Mouse (Mus musculus): ENCODE data around the gene Zbtb38.

Zbtb38 gene

GRCm38 (mm10) chr9:96758749-96759597 is 6.3 kb upstream of the Zbtb38 start:
- peak; percentile 96 for DNase-seq (ENCODE audit: low read depth, low spot score)

GRCm38 (mm10) chr9:96756638-96757435 is 4.2 kb upstream of the Zbtb38 start:
- DNase-seq (ENCODE audit: low read depth, low spot score), result no peak

DNA sequence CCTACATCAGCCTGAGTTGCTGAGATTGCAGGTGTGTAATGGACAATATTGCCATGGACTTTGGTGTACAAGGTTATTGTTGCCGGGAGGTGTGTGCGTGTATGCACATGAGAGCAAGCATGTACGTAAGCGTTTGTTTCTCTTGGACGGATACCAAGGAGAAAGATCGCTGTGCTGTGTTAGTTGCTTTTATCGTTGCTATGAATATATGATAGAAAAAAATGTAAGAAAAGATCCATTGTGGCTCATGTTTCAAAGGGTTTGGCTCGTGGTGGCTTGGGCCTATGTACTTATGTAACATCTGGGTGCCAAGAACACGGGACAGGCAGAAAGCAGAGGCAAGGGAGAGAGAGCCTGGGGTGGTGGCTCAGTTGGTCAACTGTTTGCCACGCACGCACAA is 3.1 kb upstream of the Zbtb38 start:
- no peak for DNase-seq (ENCODE audit: low read depth, low spot score)

DNA sequence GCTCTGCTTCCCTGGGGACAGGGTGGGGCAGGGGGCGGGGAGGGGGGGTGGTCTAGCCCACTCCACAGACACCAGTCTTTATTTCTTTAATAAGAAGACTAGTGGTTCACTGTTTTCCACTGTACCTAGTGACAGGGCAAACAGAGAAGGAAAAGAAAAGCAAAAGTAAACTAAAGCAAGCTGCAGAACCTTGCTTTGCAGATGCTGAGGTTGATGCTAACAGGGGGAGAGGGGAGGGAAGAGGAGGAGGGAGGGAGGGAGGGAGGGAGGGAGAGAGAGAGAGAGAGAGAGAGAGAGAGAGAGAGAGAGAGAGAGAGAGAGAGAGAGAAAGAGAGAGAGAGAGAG is 2.0 kb upstream of the Zbtb38 start:
- DNase-seq (ENCODE audit: low read depth, low spot score), result no peak

DNA sequence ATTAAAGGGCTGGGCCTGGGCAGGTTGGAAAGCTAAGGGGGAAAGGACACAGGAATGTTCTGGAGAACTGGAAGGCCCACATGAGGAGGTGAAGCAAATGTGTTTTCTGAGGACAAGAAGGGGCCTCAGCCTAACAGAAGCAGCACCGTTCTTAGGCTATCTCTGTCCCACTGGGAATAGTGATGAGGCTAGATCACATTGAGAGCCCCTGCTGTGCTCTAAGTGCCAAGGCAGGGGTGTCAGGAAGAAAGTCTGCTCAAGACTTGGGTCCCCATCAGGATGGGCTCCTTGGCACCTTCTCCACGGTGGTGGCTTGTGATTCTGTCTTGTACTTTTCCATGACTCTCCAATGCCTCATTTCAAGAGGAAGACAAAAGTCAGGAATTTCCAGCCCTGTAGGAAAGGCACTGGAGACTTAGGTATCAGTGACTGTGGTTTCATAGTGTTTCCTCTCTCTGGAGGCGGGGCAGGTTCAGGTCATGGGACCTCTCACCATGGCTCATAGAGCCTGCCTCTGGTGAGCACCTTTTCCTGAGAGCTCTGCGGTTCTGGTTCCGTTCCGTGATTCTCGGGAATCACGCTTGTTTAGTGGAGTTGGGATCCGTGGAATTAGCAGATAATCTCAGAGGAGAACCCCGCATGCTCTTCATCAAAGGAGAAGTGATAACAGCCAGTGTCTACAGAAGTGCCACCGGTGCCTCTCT is 1.4 kb upstream of the Zbtb38 start:
- DNase-seq (ENCODE audit: low read depth, low spot score), result peak; percentile 34

GRCm38 (mm10) chr9:96753392-96753791 is 761 bp upstream of the Zbtb38 start:
- DNase-seq (ENCODE audit: low read depth, low spot score), result peak; percentile 19

- peak; percentile 66 for DNase-seq (ENCODE audit: low read depth, low spot score)
These were observed 619 bp downstream of the Zbtb38 start for GRCm38 (mm10) chr9:96751821-96752602.

DNA sequence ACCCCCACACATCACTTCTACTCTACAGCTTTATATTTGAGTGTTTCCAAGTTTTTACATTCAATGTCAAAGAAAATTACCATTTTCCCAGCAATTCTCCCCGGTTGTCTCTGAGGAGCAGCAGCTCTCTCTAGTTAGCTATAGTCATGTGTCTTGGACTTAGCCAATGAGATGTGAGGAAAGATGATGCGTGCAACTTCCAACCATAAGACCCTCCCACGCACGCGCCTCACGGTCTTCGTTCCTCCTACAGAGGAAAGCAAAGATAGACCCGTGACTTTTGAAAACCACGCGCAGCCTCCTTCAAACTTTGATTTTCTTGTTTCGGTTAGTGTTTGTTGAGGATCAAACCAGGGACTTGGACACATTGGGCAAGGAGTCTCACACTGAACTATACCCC is 2.0 kb downstream of the Zbtb38 start:
- DNase-seq (ENCODE audit: low read depth, low spot score), result peak; percentile 85

DNA sequence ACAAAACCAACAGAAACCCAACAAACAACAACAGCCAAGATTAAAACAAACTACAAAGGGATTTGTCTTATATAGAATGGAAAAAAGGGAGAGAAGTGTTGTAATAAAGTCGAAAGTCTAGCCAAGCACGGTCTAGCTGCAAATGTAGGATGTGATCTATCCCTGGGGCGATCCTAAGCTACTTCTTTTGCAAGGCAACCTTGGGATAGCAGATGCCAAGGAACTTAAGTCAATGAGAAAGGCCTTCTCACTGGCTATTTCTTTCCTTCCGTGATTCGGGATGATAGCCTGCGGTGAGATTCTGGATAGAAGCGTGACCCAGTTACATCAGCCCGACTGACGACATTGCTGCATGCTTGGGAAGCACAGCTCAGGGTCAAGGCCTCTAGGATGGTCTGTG is 6.1 kb downstream of the Zbtb38 start:
- no peak for DNase-seq (ENCODE audit: low read depth, low spot score)

DNA sequence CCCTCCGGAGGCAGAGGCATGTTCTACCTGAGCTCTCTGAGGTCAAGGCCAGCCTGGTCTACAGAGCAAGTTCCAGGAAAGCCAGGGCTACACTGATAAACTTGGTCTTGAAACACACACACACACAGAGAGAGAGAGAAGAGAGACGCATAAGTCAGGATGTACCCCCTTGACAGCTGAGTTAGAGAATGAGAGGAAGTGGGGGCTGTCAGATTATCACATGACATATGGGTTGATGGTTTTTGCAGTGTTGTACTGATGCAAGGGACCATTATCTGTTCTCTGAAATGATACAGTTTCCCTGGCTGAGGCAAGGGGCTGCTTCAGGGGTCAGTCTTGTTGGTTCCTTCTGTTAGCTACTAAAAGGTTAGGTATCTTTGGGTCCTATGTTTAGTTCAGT is 7.7 kb downstream of the Zbtb38 start:
- DNase-seq (ENCODE audit: low read depth, low spot score), result no peak

DNA sequence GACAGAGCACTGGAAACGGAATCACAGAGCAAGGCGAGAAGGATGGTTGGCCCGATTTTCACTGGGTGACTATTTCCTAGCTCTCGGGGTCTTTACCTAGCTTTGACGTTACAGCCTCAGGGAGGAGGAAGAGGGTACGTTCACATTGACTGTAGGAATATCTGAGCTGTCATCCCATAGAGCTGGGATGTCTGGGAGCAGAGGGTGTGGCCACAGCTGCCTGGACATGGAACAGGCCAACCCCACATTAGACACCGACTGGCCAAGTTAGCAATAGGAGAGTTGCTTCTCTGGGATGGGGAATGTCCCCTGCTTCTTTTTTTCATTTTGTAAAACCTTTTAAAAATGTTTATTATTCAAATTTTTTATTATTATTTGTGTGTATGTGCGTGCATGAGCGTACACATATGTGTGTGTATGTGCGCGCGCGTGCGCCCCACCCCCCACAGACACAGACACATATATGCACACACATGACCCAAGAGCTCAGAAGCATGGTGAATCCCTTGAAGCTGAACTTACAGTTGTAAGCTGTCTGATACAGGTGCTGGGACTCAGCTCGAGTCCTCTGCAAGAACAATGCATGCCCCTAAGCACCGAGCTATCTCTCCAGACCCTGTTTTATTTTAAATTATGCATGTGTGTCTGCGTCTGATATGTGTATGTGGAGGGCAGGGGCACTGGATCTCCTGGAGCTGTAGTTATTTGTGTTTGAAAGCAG is 11.1 kb downstream of the Zbtb38 start:
- DNase-seq (ENCODE audit: low read depth, low spot score), result no peak

DNA sequence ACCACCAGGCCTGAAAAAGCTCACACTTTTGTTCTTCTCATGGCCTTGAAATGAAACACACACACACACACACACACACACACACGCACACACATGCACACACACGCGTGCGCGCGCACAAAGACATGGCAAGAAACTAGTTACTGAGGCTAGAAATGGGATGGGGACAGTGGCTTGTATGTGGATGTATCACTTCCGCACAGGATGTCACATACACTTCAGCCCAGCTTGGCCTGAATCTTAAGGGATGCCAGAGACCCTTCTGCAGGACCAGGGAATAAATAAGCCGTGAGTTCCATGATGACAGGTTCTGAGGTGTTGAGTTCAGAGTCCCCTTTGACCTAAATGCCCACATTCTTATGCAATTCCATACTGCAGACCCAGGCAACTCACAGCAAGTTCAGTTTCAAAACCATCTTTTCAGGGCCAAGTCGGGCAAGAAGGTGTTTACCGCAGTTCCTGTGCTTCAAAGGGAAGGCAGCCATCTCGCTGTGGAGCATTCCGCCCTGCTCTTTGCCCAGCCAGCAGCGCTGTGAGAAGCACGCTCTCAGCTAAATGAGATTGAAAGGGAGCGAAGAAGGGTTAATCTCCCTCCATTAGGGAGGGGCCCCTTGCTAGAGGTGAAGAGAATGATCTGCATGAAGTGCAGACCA is 11.8 kb downstream of the Zbtb38 start:
- no peak for DNase-seq (ENCODE audit: low read depth, low spot score)

GRCm38 (mm10) chr9:96739808-96740711 is 12.6 kb downstream of the Zbtb38 start:
- DNase-seq (ENCODE audit: low read depth, low spot score), result no peak

DNA sequence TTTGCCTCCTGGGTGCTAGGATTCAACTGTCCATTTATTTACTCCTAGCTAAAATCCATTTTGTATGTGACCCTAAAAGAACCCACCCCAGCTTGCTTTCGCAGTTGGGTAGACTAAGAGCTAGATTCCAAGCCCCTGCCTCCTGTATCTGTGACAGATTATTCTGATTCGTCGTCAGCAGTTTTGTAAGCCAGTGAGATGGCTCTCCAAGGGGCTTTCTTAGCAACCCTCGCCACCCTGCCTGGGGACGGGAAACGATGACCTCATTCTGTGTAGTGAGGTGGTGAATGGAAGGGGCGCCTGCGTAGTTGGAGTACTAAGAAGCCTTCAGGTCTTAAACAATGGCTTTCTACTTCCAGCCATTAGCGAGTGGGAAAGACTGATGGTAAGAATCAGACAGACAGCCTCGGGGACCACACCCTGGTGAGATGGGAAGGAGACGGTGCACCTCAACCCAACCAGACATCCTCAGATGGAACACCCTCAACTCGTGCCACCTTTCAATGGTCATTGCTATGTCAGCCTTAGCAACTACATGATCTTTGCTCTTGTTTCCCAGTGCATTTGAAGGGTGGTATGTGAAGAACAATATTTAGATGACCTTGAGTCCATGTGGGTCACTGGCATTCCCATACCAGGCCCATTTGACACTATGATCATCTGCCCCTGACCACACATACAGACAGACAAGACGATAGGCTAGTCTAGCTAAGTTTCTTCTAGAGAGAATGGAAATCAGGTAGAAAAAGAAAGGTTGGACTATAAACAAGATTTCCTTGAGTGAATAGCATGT is 13.9 kb downstream of the Zbtb38 start:
- DNase-seq (ENCODE audit: low read depth, low spot score), result no peak

DNA sequence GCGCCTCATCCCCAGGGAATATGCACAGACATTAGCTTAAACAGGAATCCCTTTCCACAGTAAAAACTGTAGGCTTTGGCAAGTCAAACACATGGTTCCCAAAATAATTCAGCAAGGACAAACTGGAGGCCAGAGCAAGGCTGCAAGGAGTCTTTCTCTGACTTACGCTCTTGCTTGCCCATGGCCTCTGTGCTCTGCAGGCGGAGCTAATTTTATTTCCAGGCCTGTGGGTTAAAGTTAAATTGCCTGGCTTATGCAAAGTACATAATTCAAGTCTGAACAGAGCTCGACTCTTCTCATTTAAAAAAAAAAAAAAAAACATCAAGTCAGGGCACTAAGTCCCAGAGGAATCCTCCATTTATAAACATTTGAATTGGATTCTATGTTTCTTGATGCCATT is 16.7 kb downstream of the Zbtb38 start:
- DNase-seq (ENCODE audit: low read depth, low spot score), result no peak

DNA sequence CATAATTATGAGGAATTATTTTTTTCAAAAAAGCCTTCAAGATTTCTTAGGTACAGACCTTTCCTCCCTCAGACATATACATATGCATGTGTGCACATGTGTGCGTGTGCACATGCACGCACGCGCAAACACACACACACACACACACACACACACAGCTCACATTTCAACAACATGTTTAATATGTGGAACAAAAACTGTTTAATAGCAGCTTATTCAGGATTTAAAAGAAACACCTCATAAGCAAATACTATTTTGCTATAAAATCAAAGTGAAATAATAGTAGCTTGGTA is 19.3 kb downstream of the Zbtb38 start:
- no peak for DNase-seq (ENCODE audit: low read depth, low spot score)

DNA sequence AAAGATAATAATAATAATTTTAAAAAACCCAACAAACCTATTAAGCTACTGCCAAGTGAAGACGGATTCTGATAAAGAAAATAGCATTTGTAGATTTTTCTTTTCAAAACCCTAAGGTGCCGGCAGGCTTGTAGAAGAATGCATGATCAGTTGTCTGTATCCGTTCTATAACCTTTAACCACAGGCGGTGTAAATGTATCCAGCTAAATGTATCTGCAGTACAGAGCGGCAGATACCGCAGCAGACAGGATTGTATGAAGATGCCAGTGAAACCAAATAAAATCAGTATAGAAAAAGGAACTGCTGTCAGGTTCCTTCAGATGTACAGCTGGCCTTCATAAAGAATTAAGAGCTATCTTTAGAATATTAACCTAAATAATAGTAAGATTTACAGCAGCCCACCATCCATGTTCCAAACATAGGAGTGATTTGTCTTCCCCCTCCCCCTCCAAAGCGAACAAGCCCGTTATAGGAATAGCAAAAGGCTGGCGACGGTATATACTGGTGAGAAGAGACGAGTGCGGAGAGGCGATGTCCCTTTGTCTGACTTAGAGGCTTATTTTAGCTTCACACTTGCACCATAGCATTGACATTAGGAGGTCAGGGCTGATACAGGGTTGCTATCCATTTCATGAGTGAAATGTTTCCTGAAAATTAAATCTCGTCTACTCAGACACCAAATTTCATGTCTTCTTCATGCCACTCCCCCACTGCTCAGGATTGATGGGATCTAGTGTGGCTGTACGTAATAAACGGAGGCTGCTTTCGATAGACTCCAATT is 19.8 kb downstream of the Zbtb38 start:
- DNase-seq (ENCODE audit: low read depth, low spot score), result no peak

DNA sequence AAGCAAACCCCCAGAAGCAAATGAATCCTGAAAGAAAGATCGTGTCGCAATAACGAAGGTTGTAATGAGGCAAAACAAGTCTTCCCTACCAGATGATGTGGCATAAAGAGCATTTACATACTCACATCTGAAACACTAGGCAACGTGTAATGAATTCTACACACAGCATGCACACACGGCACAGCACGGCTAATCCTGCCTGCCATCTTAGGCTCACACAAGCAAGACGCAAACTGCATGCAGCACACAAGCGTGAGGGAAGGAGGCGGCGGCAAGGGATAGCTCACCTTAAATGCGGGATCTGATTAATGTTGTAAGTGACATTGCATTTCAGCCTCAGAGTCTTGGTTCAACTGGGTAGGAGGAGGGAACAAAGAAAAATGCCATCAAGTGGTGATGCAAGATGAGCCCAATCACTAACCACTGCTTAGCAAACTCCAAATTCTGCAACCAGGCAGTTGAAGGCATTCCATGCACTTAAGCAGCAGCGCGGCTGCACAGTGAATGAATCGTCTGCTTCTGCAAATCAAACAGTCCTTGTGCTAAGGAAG is 20.6 kb downstream of the Zbtb38 start:
- no peak for DNase-seq (ENCODE audit: low read depth, low spot score)
